Mouse (Mus musculus) stomach, postnatal 0 days (tissue): ENCODE data around the gene Dot1l.
A peak's percentile ranks its signal among the peaks of the same experiment; 100 is the strongest.

Source experiments
- CTCF ChIP-seq: IDR thresholded peaks from 2 replicates; pipeline ENCODE4 v1.5.1; 2016; ENCODE audit warnings: antibody characterized with exemption, low read depth, mild to moderate bottlenecking, moderate library complexity
- EP300 ChIP-seq: optimal IDR thresholded peaks from 2 replicates; pipeline ENCODE3; 2016; ENCODE audit warnings: antibody characterized with exemption

DNA sequence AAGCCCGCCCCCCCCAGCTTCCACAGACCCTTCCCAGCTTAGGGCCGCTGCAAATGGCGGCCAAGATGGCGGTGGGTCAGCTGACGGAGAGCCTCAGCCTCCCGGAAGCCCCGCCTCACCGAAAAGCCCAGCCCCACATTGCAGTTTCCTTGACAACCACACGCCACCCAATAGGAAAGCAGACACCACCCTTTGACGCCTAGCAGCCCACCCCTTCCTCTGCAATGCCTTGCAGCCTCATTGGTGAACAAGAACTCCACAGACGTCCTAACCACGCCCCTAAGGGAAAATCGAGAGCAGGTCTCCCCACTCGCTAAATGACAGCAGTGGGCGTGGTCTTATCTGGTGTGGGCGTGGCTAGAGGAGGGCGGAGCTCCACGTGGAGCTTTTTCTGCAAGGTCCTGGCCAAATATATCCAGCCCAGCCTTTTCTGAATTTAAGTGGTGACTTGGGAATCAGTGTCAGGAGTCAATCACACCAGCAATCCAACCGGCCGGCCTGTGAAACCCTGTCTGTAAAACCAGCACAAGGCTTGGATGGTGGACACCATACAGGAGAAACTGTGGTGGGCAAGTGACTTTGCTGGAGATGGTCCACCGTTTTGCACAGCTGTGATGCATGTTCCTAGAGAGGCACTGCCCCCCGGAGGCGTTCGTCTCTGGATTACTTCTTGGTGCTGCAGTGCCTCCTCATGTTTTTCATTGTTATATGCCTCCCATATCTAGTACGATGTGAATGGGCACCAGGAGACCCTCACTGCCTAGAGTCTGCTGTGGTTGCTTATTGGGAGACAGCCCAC, 12.6 kb upstream of the Dot1l start, which contains the start of gene Ap3d1:
- peak; percentile 49 for TF ChIP-seq CTCF
- TF ChIP-seq EP300, result no peak
